Mouse (Mus musculus) small intestine, adult 2 months (tissue): ENCODE measurements around the gene Nol10. TPM values are rescaled to one million over a fixed set of nuclear protein-coding genes. Genes with fewer than 3 reads are reported as not detected.

ENCODE experiments used
- H3K27ac ChIP-seq: fragments of 200-500 bp; 2 replicates; pipeline ENCODE4 v1.5.1; 2012; ENCODE audit warnings: low read depth, low read length, control low read depth, inconsistent platforms; ENCODE audit not compliant: insufficient read depth
- H3K27me3 ChIP-seq: fragments of 200-500 bp; 2 replicates; pipeline ENCODE4 v1.6.1; 2012; ENCODE audit warnings: mild to moderate bottlenecking, moderate library complexity, low read length, inconsistent platforms; ENCODE audit not compliant: control insufficient read depth, insufficient read depth
- H3K36me3 ChIP-seq: fragments of 200-500 bp; 2 replicates; pipeline ENCODE4 v1.6.1; 2012; ENCODE audit warnings: mild to moderate bottlenecking, low read length, control low read depth, inconsistent platforms; ENCODE audit not compliant: control insufficient read depth, insufficient read depth
- H3K4me1 ChIP-seq: fragments of 200-500 bp; 2 replicates; pipeline ENCODE4 v1.6.1; 2012; ENCODE audit warnings: low read length, inconsistent platforms, mixed read lengths; ENCODE audit not compliant: control insufficient read depth, insufficient read depth, insufficient read length
- H3K4me3 ChIP-seq: fragments of 200-500 bp; 2 replicates; pipeline ENCODE4 v1.5.1; 2012; ENCODE audit warnings: low read depth, mild to moderate bottlenecking, control low read depth, inconsistent platforms, low read length, moderate library complexity
- CTCF ChIP-seq: fragments of 200-500 bp; IDR thresholded peaks from 2 replicates; pipeline ENCODE4 v1.5.1; 2012; ENCODE audit warnings: low read depth, mild to moderate bottlenecking, control low read depth, inconsistent platforms, low read length, moderate library complexity, mixed read lengths; ENCODE audit not compliant: insufficient replicate concordance, insufficient read length; ENCODE audit errors: extremely low read depth
- POLR2A ChIP-seq: fragments of 200-500 bp; IDR thresholded peaks from 2 replicates; pipeline ENCODE4 v1.6.1; 2012; ENCODE audit warnings: low read depth, mild to moderate bottlenecking, control low read depth, inconsistent platforms, low read length, moderate library complexity
- WGBS: fragments of 180-500 bp; shearing (Covaris S2); methylation state at CpG from one replicate; pipeline ENCODE4 v1.1.7; 2018; 5-methylcytosine and 5-hydroxymethylcytosine counted together
- polyA plus RNA-seq: library from polyadenylated mRNA; depleted of rRNA; stranded (reverse); fragments of >200 nt; gene quantifications from 2 replicates; pipeline ENCODE4 v1.2.3, GENCODE M21; 2012

Nol10 gene
- polyA plus RNA-seq, 1 experiment: 1.3 TPM

DNA sequence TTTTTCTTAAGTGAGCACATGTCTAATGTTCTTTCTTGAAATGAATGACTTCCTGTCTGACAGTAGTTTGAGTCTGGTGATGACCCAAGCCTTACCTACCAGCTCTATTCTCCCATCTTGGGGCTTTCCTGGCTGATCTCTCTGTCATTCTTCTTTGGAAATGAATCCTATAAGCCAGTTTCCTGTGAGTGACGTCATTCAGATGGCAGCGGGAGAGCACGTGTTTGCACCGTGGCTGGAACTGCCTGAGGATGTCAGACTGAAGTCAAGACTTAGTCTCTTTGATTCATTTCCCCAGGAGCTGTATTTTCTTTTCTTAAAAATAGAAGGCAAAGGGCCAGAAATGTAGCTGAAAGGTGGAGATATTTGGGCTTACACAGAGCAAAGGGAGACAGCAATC, 42.3 kb downstream of the Nol10 start:
- no peaks in the 10 kb centered on the region for H3K27me3 ChIP-seq
- 68% methylated on average over 4 of the region's 4 CpGs for WGBS

GRCm38 (mm10) chr12:17393148-17393547, 44.9 kb downstream of the Nol10 start:
- Histone ChIP-seq H3K27ac (no peak overlapping the region), H3K4me1 (no peaks in the 10 kb centered on the region), H3K4me3 (no peak overlapping the region), H3K27me3 (no peaks in the 10 kb centered on the region), H3K36me3 (peaks cover 2% of the 10 kb centered on the region; the same call in 1 of the 2 replicates)
- WGBS: 86% methylated on average over 13 of the region's 13 CpGs
- TF ChIP-seq CTCF (no peak), POLR2A (no peak)

More for the DNA sequence above, 42.3 kb downstream of the Nol10 start:
- Histone ChIP-seq H3K27ac (no peak overlapping the region), H3K4me3 (no peak overlapping the region), H3K4me1 (no peaks in the 10 kb centered on the region), H3K36me3 (peaks cover 5% of the 10 kb centered on the region)
- TF ChIP-seq POLR2A (no peak), CTCF (no peak)

- 72% methylated on average over 2 of the region's 2 CpGs for WGBS
- no peak for TF ChIP-seq POLR2A
- no peak for TF ChIP-seq CTCF
- Histone ChIP-seq H3K4me1 (no peaks in the 10 kb centered on the region), H3K36me3 (peaks cover 2% of the 10 kb centered on the region), H3K27me3 (no peaks in the 10 kb centered on the region), H3K27ac (no peak overlapping the region), H3K4me3 (no peak overlapping the region)
These were observed 48.9 kb downstream of the Nol10 start for GRCm38 (mm10) chr12:17397150-17397549.

GRCm38 (mm10) chr12:17401419-17401818, 53.2 kb downstream of the Nol10 start:
- TF ChIP-seq CTCF (no peak), POLR2A (no peak)

GRCm38 (mm10) chr12:17402116-17402515, 53.9 kb downstream of the Nol10 start:
- Histone ChIP-seq H3K36me3 (peaks cover 21% of the 10 kb centered on the region), H3K27me3 (no peaks in the 10 kb centered on the region), H3K4me3 (no peak overlapping the region), H3K4me1 (no peaks in the 10 kb centered on the region), H3K27ac (no peak overlapping the region)
- WGBS: 68% methylated on average over 3 of the region's 3 CpGs
- no peak for TF ChIP-seq POLR2A
- no peak for TF ChIP-seq CTCF

More at GRCm38 (mm10) chr12:17401419-17401818, 53.2 kb downstream of the Nol10 start:
- H3K36me3 ChIP-seq: peaks cover 21% of the 10 kb centered on the region
- no peak overlapping the region for H3K27ac ChIP-seq
- no peaks in the 10 kb centered on the region for H3K27me3 ChIP-seq
- H3K4me3 ChIP-seq: no peak overlapping the region
- H3K4me1 ChIP-seq: no peaks in the 10 kb centered on the region
- 89% methylated on average over 1 of the region's 1 CpGs for WGBS

DNA sequence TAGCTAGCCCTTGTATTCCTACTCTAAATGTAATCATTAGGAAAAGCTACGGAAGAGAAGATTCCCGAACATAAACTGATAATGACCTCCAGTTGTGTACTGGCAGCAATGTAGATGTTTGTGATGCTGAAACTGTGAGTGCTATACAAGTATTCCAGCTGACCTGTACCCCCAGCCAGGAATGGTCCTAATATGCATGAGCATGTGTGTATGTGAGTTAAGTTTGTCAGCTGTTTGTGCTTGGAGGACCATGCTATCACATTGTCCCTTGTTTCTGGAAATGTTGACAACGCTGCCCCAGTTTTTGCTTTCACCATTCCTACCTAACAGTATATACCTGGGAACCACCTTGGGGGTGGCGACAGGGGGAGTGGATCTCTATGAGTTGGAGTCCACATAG, 55.7 kb downstream of the Nol10 start:
- H3K4me1 ChIP-seq: no peaks in the 10 kb centered on the region
- H3K27ac ChIP-seq: no peak overlapping the region
- 93% methylated on average over 4 of the region's 4 CpGs for WGBS
- H3K36me3 ChIP-seq: peaks cover 27% of the 10 kb centered on the region
- TF ChIP-seq CTCF: no peak
- TF ChIP-seq POLR2A: no peak
- no peaks in the 10 kb centered on the region for H3K27me3 ChIP-seq
- H3K4me3 ChIP-seq: no peak overlapping the region

GRCm38 (mm10) chr12:17406825-17407224, 58.6 kb downstream of the Nol10 start:
- peaks cover 32% of the 10 kb centered on the region for H3K36me3 ChIP-seq
- 95% methylated on average over 4 of the region's 4 CpGs for WGBS
- H3K27ac ChIP-seq: no peak overlapping the region
- H3K27me3 ChIP-seq: no peaks in the 10 kb centered on the region
- no peak overlapping the region for H3K4me3 ChIP-seq
- TF ChIP-seq POLR2A: no peak
- TF ChIP-seq CTCF: no peak
- H3K4me1 ChIP-seq: no peaks in the 10 kb centered on the region
